Mouse (Mus musculus): ENCODE data around the gene Gnl3l.

- TF ChIP-seq CTCF (IDR thresholded peaks at IDR 0.05; ENCODE audit: borderline replicate concordance, extremely low read depth, insufficient read depth, insufficient read length) (no peak), POLR2A (IDR thresholded peaks at IDR 0.05; ENCODE audit: borderline replicate concordance, extremely low read depth, insufficient read depth, insufficient read length, poor library complexity, severe bottlenecking) (no peak)
Observed at GRCm38 (mm10) chrX:151031400-151031799, 14.3 kb upstream of the Gnl3l start.

Data from brain, embryonic 14.5 days (tissue).